Mouse (Mus musculus) embryo, embryonic 9.5 days (tissue): ENCODE results near the gene Ptger2.

Experiments used
- DNase-seq: peaks from one replicate; pipeline ENCODE4 v3.0.0-alpha.2; 2017; ENCODE audit errors: extremely low spot score

Ptger2 gene

DNA sequence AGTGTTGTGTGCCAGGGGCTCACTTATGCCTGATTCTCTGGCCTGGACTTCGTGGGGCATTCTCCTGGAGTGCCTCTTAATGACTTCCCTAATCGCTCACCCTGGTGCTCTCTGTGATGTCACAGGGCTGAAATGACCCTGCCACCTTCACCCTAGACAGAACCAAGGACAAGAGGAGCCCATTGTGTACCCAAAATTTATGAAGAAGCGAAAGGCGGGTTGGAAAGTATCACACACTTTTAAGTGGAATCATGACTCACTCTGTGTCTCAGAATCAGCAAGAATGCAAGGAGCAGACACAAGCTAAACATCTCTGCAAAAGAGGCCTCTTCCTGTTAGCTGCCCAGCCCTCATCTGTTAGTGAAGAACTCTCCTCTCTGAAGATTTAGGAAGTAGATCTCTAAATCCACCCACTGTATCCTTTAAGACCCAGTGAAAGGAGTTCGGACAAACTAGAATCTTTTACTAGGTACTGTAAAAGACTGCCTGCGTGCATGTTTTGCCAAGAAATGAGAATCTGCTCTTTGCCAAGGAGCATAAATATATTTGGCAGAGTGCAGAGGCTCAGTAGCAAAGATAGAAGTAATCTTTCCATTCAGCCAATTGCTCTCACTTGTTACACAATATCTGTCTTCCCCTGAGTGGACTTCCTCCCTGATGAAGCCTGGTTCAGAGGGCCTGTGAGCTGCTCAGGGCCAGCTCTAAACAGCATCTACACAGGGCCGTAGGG, 61.9 kb downstream of the Ptger2 start:
- no peak for DNase-seq

DNA sequence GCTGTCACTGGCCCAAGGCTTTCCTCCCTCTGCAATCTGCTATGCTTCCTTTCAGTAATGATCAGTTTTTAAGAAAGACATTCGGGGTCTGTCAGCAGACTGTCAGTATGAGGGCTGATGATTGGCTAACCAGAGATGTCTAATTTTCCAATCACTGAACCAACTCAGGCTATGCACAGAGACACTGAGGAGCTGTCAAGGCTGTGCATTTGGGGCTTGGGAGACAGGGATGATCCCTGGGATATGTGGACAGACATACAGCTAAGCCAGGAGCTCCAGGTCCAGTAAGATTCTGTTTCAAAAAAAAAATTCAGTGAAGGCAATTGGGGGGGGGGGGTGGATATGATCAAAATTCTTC, 62.4 kb downstream of the Ptger2 start:
- no peak for DNase-seq

DNA sequence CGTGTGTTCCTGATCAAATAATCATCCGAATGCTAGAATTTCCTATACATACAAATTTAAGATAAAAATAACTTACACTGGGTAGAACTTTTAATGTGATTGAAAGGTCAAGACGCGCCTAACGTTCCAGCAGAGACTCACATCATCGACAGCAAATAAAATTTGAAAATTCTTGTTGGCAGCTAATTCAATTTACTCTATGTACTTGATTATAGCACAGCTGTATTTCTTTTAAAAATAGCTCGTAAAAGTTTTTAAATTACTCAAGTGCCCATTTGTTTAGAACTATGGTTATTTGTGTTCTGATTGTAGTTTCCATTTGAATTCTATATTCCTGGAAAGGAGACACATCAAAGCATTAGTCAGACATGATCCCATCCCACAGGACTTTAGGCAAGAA, 63.1 kb downstream of the Ptger2 start:
- DNase-seq: no peak
